Mouse (Mus musculus): Measurements from ENCODE around the gene Ly75. TPM values are rescaled to one million over a fixed set of nuclear protein-coding genes. Genes with fewer than 3 reads are reported as not detected.

Ly75 gene
- polyA plus RNA-seq (2016; fragmentation: Nextera tagmentation; extraction: Ambion mirVana), result 3.5 and 4.2 TPM in 2 replicates

- no peaks in the 10 kb centered on the region for H3K9me3 ChIP-seq
These were observed at the start of gene Ly75 for GRCm38 (mm10) chr2:60382858-60383669. Gene Ly75, minus strand, starts transcription at chr2:60383303.

GRCm38 (mm10) chr2:60430315-60431021 lies 47.4 kb upstream of the Ly75 start:
- no peak overlapping the region for H3K4me3 ChIP-seq
- H3K27ac ChIP-seq, result no peak overlapping the region
- H3K27me3 ChIP-seq, result no peaks in the 10 kb centered on the region
- no peaks in the 10 kb centered on the region for H3K4me1 ChIP-seq
- H3K4me2 ChIP-seq (replicated peaks), result no peak overlapping the region
- no peaks in the 10 kb centered on the region for H3K9me3 ChIP-seq
- no peak overlapping the region for H3K9ac ChIP-seq
- 75% methylated on average over 8 of the region's 8 CpGs for WGBS
- no peaks in the 10 kb centered on the region for H3K36me3 ChIP-seq
- ATAC-seq (ENCODE audit: insufficient number of reproducible peaks, insufficient read depth, low FRiP score, low TSS enrichment), result no peak

More at GRCm38 (mm10) chr2:60382858-60383669, at the start of gene Ly75:
- ATAC-seq (ENCODE audit: insufficient number of reproducible peaks, insufficient read depth, low FRiP score, low TSS enrichment), result peak; percentile 98
- Histone ChIP-seq H3K4me3 (peak within 1 kb of the TSS; percentile 53), H3K4me1 (0 out of 2 replicates have a peak, but pooled peaks cover 6% of the 10 kb centered on the region), H3K9ac (peak within 1 kb of the TSS; percentile 62), H3K36me3 (no peaks in the 10 kb centered on the region), H3K27ac (no peak within 1 kb of the TSS), H3K27me3 (peaks cover 7% of the 10 kb centered on the region; the same call in 1 of the 2 replicates), H3K4me2 (replicated peaks) (peak within 1 kb of the TSS; percentile 83)
- under 1% methylated on average over 46 of the region's 46 CpGs for WGBS

GRCm38 (mm10) chr2:60418075-60418474 lies 35.0 kb upstream of the Ly75 start:
- H3K4me3 ChIP-seq, result no peak overlapping the region
- H3K27me3 ChIP-seq, result no peaks in the 10 kb centered on the region
- H3K9ac ChIP-seq, result no peak overlapping the region
- no peak for ATAC-seq (ENCODE audit: insufficient number of reproducible peaks, insufficient read depth, low FRiP score, low TSS enrichment)
- H3K27ac ChIP-seq, result no peak overlapping the region
- H3K9me3 ChIP-seq, result no peaks in the 10 kb centered on the region
- no peaks in the 10 kb centered on the region for H3K4me1 ChIP-seq
- WGBS, result 10% methylated on average over 6 of the region's 6 CpGs
- H3K36me3 ChIP-seq, result no peaks in the 10 kb centered on the region
- no peak overlapping the region for H3K4me2 ChIP-seq (replicated peaks)

DNA sequence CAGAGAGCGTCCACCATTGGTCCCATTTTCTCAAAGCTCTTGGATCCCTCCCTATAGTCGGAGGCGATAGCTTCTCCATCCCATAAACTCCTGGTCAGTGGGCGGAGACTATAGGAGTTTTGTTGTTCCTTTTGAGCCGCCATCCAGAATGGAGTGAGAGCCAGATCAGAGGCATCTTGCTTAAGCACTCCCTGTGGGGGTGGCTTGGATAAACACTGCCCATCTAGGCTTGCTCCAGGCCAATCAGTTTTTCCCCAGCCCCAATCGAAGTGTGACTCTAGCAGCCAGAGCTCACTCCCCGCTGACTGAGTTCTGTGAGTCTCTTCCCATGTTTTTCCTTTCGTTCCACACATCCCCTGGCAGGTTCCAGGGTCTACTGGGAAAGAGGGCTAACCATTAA lies 31.2 kb upstream of the Ly75 start:
- H3K27ac ChIP-seq, result no peak overlapping the region
- no peak overlapping the region for H3K4me2 ChIP-seq (replicated peaks)
- H3K4me3 ChIP-seq, result no peak overlapping the region
- 57% methylated on average over 8 of the region's 8 CpGs for WGBS
- no peaks in the 10 kb centered on the region for H3K9me3 ChIP-seq
- H3K36me3 ChIP-seq, result no peaks in the 10 kb centered on the region
- no peaks in the 10 kb centered on the region for H3K27me3 ChIP-seq
- no peaks in the 10 kb centered on the region for H3K4me1 ChIP-seq
- no peak for ATAC-seq (ENCODE audit: insufficient number of reproducible peaks, insufficient read depth, low FRiP score, low TSS enrichment)
- no peak overlapping the region for H3K9ac ChIP-seq

DNA sequence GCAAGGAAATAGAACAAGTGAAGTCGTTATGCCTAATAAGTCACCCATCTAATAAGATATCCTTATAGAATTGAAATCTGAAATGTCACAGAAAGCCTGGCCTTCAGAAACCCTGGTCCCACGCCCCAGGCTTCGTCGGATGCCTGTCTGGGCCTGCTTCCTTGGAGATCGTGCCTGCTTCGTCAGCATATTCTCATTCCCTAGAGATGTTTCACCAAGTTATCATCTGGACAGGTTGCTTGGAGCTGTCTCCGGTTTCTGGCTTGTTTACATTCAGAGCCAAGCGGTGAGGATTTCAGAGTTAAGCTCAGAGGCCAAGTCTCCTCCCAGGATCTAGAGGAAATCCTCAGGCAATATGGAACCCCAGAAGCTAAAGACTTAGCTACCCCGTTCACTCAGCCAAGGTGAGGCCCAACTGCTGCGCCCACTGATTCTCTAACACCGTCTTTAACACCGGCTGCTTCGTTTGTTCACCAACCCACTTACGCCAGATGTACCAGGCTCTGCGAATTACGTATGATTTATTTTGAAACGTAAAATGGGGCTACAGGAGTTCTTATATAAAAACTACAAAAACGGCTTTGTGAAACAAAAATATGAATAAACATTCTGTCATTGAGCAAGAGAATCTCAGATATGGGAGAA lies 30.0 kb upstream of the Ly75 start:
- Histone ChIP-seq H3K4me2 (replicated peaks) (no peak overlapping the region), H3K9ac (no peak overlapping the region), H3K4me1 (no peaks in the 10 kb centered on the region), H3K9me3 (no peaks in the 10 kb centered on the region), H3K27me3 (no peaks in the 10 kb centered on the region), H3K36me3 (no peaks in the 10 kb centered on the region), H3K4me3 (no peak overlapping the region), H3K27ac (no peak overlapping the region)
- no peak for ATAC-seq (ENCODE audit: insufficient number of reproducible peaks, insufficient read depth, low FRiP score, low TSS enrichment)
- 77% methylated on average over 18 of the region's 18 CpGs for WGBS

DNA sequence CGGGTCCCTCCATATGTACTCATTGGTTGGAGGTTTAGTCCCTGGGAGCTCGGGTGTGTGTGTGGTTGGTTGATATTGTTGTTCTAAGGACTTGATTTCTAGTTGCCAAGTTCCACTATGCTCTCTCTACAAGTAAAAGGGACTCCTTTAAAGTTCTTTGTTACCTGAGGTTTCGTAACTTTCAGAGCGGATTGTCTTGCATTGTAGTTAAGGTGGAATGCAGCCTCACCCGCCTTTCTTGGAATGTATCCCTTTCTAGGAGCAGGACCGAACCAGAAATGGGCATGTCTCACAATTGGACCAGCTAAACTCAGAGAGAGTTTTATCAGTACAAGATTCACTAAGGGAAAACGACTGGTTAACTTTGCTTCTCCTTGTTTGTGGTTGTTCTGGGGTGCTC lies 28.1 kb upstream of the Ly75 start:
- no peak overlapping the region for H3K9ac ChIP-seq
- no peaks in the 10 kb centered on the region for H3K4me1 ChIP-seq
- 82% methylated on average over 7 of the region's 7 CpGs for WGBS
- H3K4me3 ChIP-seq, result no peak overlapping the region
- H3K27ac ChIP-seq, result no peak overlapping the region
- no peaks in the 10 kb centered on the region for H3K27me3 ChIP-seq
- no peak overlapping the region for H3K4me2 ChIP-seq (replicated peaks)
- no peaks in the 10 kb centered on the region for H3K9me3 ChIP-seq
- no peaks in the 10 kb centered on the region for H3K36me3 ChIP-seq
- no peak for ATAC-seq (ENCODE audit: insufficient number of reproducible peaks, insufficient read depth, low FRiP score, low TSS enrichment)

GRCm38 (mm10) chr2:60409989-60410763 lies 27.1 kb upstream of the Ly75 start:
- no peaks in the 10 kb centered on the region for H3K27me3 ChIP-seq
- no peak overlapping the region for H3K27ac ChIP-seq
- no peaks in the 10 kb centered on the region for H3K9me3 ChIP-seq
- no peak overlapping the region for H3K9ac ChIP-seq
- ATAC-seq (ENCODE audit: insufficient number of reproducible peaks, insufficient read depth, low FRiP score, low TSS enrichment), result no peak
- no peaks in the 10 kb centered on the region for H3K4me1 ChIP-seq
- no peak overlapping the region for H3K4me2 ChIP-seq (replicated peaks)
- WGBS, result 71% methylated on average over 11 of the region's 11 CpGs
- H3K4me3 ChIP-seq, result no peak overlapping the region
- no peaks in the 10 kb centered on the region for H3K36me3 ChIP-seq

GRCm38 (mm10) chr2:60409194-60409593 lies 26.1 kb upstream of the Ly75 start:
- Histone ChIP-seq H3K27ac (no peak overlapping the region), H3K9ac (no peak overlapping the region), H3K27me3 (no peaks in the 10 kb centered on the region), H3K4me1 (no peaks in the 10 kb centered on the region), H3K36me3 (no peaks in the 10 kb centered on the region), H3K4me3 (no peak overlapping the region), H3K9me3 (no peaks in the 10 kb centered on the region), H3K4me2 (replicated peaks) (no peak overlapping the region)
- WGBS, result 77% methylated on average over 6 of the region's 6 CpGs
- no peak for ATAC-seq (ENCODE audit: insufficient number of reproducible peaks, insufficient read depth, low FRiP score, low TSS enrichment)

DNA sequence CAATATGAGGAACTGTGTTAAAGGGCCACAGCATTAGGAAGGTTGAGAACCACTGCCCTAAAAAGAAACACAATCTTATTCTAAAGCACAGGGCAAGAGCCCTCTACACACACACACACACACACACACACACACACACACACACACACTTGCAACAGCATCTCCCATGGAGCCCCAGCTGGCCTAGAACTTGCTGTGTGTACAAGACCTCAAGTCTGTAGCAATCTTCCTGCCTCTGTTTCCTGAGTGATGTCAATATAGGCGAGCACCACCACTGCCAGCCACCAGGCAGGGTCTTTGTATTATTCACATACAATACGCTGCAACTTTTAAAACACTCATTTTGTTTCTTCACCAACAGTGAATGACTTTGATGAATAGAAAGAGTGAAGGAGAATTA lies 24.3 kb upstream of the Ly75 start:
- no peaks in the 10 kb centered on the region for H3K9me3 ChIP-seq
- no peaks in the 10 kb centered on the region for H3K27me3 ChIP-seq
- H3K4me3 ChIP-seq, result no peak overlapping the region
- H3K4me2 ChIP-seq (replicated peaks), result no peak overlapping the region
- no peaks in the 10 kb centered on the region for H3K36me3 ChIP-seq
- no peak overlapping the region for H3K27ac ChIP-seq
- no peak overlapping the region for H3K9ac ChIP-seq
- WGBS, result 99% methylated on average over 2 of the region's 2 CpGs
- H3K4me1 ChIP-seq, result no peaks in the 10 kb centered on the region
- no peak for ATAC-seq (ENCODE audit: insufficient number of reproducible peaks, insufficient read depth, low FRiP score, low TSS enrichment)

- H3K27me3 ChIP-seq, result no peaks in the 10 kb centered on the region
- no peak overlapping the region for H3K4me3 ChIP-seq
- H3K9ac ChIP-seq, result no peak overlapping the region
- WGBS, result 82% methylated on average over 5 of the region's 5 CpGs
- H3K36me3 ChIP-seq, result no peaks in the 10 kb centered on the region
- H3K9me3 ChIP-seq, result no peaks in the 10 kb centered on the region
- H3K27ac ChIP-seq, result no peak overlapping the region
- no peaks in the 10 kb centered on the region for H3K4me1 ChIP-seq
- ATAC-seq (ENCODE audit: insufficient number of reproducible peaks, insufficient read depth, low FRiP score, low TSS enrichment), result no peak
- H3K4me2 ChIP-seq (replicated peaks), result no peak overlapping the region
These were observed 22.3 kb upstream of the Ly75 start for GRCm38 (mm10) chr2:60405431-60405830.

DNA sequence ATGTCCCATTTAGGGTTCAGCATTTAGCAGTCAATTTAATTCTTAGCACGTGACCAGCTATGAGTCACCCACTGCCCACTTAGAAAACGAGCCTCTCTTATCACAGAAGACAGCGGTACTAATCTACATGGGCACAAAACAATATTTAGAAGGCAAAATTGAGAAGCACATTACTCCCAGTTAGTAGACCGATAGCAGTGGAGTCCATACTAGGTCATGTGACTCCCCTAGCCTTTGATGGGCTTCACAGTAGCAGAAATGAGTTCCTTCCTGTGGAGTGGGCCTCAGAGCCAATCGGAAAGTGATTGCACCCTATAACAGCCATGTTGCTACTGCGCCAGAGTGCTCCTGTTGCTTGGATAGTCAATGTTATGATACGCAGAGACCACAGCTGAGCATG lies 21.7 kb upstream of the Ly75 start:
- ATAC-seq (ENCODE audit: insufficient number of reproducible peaks, insufficient read depth, low FRiP score, low TSS enrichment), result no peak
- no peaks in the 10 kb centered on the region for H3K9me3 ChIP-seq
- no peak overlapping the region for H3K4me2 ChIP-seq (replicated peaks)
- no peaks in the 10 kb centered on the region for H3K36me3 ChIP-seq
- H3K9ac ChIP-seq, result no peak overlapping the region
- H3K27ac ChIP-seq, result no peak overlapping the region
- H3K27me3 ChIP-seq, result no peaks in the 10 kb centered on the region
- no peak overlapping the region for H3K4me3 ChIP-seq
- WGBS, result 92% methylated on average over 7 of the region's 7 CpGs
- H3K4me1 ChIP-seq, result no peaks in the 10 kb centered on the region
